Mouse (Mus musculus) adrenal gland, adult 2 months (tissue): ENCODE results near the gene Fbxo39. TPM values are rescaled to one million over a fixed set of nuclear protein-coding genes. Genes with fewer than 3 reads are reported as not detected.
"Not testable (repeated sequence)": the region's sequence is repeated elsewhere in the genome, so short reads cannot be mapped to it uniquely, and the experiment has no call there.

Experiments used
- DNase-seq: peaks from one replicate; pipeline ENCODE4 v3.0.0; 2021
- polyA plus RNA-seq: library from polyadenylated mRNA; depleted of rRNA; stranded (reverse); fragments of >200 nt; gene quantifications from 2 replicates; pipeline ENCODE4 v1.2.3, GENCODE M21; 2012
- total RNA-seq, 2 experiments: library from RNA; stranded (reverse); gene quantifications; 2 replicates each; pipeline ENCODE4 v1.2.3; 2021

Gene Fbxo39
- total and polyA plus RNA-seq, 3 experiments = 0.06 TPM; not detected in 2

GRCm38 (mm10) chr11:72311355-72312001 lies 2.8 kb upstream of the Fbxo39 start:
- no peak for DNase-seq

GRCm38 (mm10) chr11:72318026-72318425 lies 3.8 kb downstream of the Fbxo39 start:
- no peak for DNase-seq

GRCm38 (mm10) chr11:72324431-72324830 lies 10.2 kb downstream of the Fbxo39 start:
- no peak for DNase-seq

GRCm38 (mm10) chr11:72325701-72326100 lies 11.5 kb downstream of the Fbxo39 start:
- no peak for DNase-seq

GRCm38 (mm10) chr11:72332951-72333667 lies 18.9 kb downstream of the Fbxo39 start:
- no peak for DNase-seq

- no peak for DNase-seq
Observed at GRCm38 (mm10) chr11:72334653-72335052, 20.4 kb downstream of the Fbxo39 start.

- no peak for DNase-seq
Observed at GRCm38 (mm10) chr11:72336726-72337125, 22.5 kb downstream of the Fbxo39 start.

- no peak for DNase-seq
Observed at GRCm38 (mm10) chr11:72338437-72338871, 24.2 kb downstream of the Fbxo39 start.

- DNase-seq = no peak
Observed at GRCm38 (mm10) chr11:72339716-72340115, 25.5 kb downstream of the Fbxo39 start.

GRCm38 (mm10) chr11:72342549-72343237 lies 28.4 kb downstream of the Fbxo39 start:
- peak; percentile 63 for DNase-seq

- DNase-seq = not testable (repeated sequence)
Observed at GRCm38 (mm10) chr11:72343238-72343625, 29.0 kb downstream of the Fbxo39 start.

- DNase-seq = peak; percentile 43
Observed at GRCm38 (mm10) chr11:72343904-72344303, 29.7 kb downstream of the Fbxo39 start.

GRCm38 (mm10) chr11:72344486-72344885 lies 30.2 kb downstream of the Fbxo39 start:
- DNase-seq = no peak

GRCm38 (mm10) chr11:72348563-72348962 lies 34.3 kb downstream of the Fbxo39 start:
- DNase-seq = no peak

GRCm38 (mm10) chr11:72349016-72349415 lies 34.8 kb downstream of the Fbxo39 start:
- no peak for DNase-seq

- DNase-seq = no peak
Observed at GRCm38 (mm10) chr11:72349652-72350051, 35.4 kb downstream of the Fbxo39 start.

- no peak for DNase-seq
Observed at GRCm38 (mm10) chr11:72352272-72352671, 38.0 kb downstream of the Fbxo39 start.

GRCm38 (mm10) chr11:72353186-72353585 lies 38.9 kb downstream of the Fbxo39 start:
- DNase-seq = no peak

GRCm38 (mm10) chr11:72354971-72355728 lies 40.9 kb downstream of the Fbxo39 start:
- DNase-seq = peak; percentile 63

GRCm38 (mm10) chr11:72361385-72362346 lies 47.4 kb downstream of the Fbxo39 start:
- peak; percentile 75 for DNase-seq

- DNase-seq = no peak
Observed at GRCm38 (mm10) chr11:72362347-72362741, 48.1 kb downstream of the Fbxo39 start, which contains the start of gene Tekt1. Gene Tekt1 (minus strand): TSS chr11:72362442.
